Mouse (Mus musculus) heart, postnatal 0 days (tissue): ENCODE data around the gene Vamp1.

Experiments used
- CTCF ChIP-seq: IDR thresholded peaks from 2 replicates; pipeline ENCODE4 v1.5.1; 2016; ENCODE audit warnings: antibody characterized with exemption, control low read depth, low read depth
- EP300 ChIP-seq: IDR thresholded peaks from 2 replicates; pipeline ENCODE4 v1.6.1; 2016; ENCODE audit warnings: antibody characterized with exemption, low read depth

DNA sequence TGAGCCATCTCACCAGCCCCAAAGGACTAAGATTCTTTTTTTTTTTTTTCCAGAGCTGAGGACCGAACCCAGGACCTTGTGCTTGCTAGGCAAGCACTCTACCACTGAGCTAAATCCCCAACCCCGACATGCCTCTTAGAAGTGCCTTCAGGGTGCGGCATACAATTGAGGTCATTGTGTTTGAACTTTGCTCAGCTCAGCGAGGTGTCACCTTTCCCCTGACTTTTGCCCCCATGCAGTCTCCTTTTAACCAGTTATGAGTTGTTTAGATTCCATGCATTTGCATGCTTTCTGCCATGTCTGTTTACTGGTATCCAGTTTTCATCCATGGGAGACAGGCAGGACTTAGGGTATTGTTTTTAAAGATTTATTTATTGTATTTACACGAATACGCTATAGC, 53.4 kb downstream of the Vamp1 start:
- TF ChIP-seq EP300: no peak
- no peak for TF ChIP-seq CTCF
